Mouse (Mus musculus) adrenal gland, adult 2 months (tissue): ENCODE data around the gene Commd7. TPM values are rescaled to one million over a fixed set of nuclear protein-coding genes. Genes with fewer than 3 reads are reported as not detected.

Source experiments
- DNase-seq: peaks from one replicate; pipeline ENCODE4 v3.0.0; 2021
- polyA plus RNA-seq: library from polyadenylated mRNA; depleted of rRNA; stranded (reverse); fragments of >200 nt; gene quantifications from 2 replicates; pipeline ENCODE4 v1.2.3, GENCODE M21; 2012; rRNA removed
- total RNA-seq, 2 experiments: library from RNA; stranded (reverse); gene quantifications; 2 replicates each; pipeline ENCODE4 v1.2.3; 2021

Gene Commd7
- total and polyA plus RNA-seq, 3 experiments = 28.9 to 37.0 (median 32.3) TPM

- DNase-seq = peak; percentile 85
These were observed 45.9 kb downstream of the Commd7 start for GRCm38 (mm10) chr2:153586515-153587174.

- no peak for DNase-seq
These were observed 46.6 kb downstream of the Commd7 start for GRCm38 (mm10) chr2:153585981-153586380.

- peak; percentile 39 for DNase-seq
These were observed 48.2 kb downstream of the Commd7 start for GRCm38 (mm10) chr2:153584396-153584795.

GRCm38 (mm10) chr2:153583641-153584049 is 48.9 kb downstream of the Commd7 start:
- no peak for DNase-seq

- no peak for DNase-seq
These were observed 49.5 kb downstream of the Commd7 start for GRCm38 (mm10) chr2:153582876-153583585.

DNA sequence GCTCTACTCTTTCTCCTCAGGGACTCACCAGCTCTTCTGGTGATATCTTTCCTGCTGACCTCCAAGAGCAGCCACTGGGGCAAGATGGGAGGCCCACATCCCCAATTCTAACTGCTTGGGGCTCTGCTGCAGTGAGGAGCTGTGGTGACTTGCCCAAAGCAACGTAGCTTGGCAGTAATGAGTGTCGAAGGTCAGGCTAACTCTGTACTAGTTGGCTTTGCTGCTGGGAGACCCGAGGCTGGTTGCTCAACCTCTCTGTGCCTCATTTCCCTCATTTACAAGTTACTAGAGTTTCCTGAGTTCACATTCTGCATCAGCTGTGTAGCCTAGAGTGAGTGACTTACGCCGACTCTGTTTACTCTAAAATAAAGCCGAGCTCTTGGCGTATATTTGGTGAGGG is 51.2 kb downstream of the Commd7 start:
- no peak for DNase-seq

- DNase-seq = no peak
These were observed 52.1 kb downstream of the Commd7 start for GRCm38 (mm10) chr2:153580458-153580985.

DNA sequence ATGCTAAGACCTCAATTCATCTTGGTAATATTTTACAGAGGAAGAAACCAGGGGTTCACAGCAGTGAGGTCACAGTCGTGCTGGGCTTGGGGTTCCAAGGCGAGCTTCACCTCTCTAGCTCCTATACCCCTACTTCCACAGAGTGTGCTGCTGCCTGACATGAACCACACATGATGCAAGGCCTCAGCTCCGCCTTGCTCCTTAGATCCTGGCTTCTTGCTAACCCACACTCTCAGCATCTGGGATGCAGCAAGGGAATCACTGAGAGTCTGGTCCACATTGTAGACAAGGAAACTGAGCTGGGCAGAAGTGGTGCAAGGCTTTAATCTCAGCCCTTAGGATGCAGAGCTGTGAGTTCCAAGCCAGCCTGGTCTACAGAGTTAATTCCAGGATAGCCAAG is 52.5 kb downstream of the Commd7 start:
- DNase-seq = no peak

DNA sequence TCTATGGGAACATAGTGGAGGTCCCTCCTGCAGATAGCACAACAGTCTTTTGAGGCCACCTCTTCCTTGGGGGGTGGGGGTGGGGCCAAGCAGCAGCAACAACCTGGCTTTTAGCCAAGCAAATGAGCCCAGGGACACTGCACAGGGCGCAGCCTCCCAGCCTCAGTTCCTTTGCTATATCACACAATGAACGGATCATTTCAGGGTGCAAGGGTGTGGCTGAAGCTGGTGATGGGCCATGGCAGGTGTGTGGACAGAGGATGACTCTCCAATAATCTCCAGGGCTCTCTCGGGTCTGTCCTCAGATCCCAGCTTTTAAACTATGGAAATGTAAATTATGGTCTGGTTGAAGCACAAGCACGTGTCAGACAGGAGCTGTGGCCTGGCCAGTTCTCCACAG is 55.5 kb downstream of the Commd7 start:
- DNase-seq = no peak

GRCm38 (mm10) chr2:153576150-153576549 is 56.4 kb downstream of the Commd7 start:
- DNase-seq = no peak

DNA sequence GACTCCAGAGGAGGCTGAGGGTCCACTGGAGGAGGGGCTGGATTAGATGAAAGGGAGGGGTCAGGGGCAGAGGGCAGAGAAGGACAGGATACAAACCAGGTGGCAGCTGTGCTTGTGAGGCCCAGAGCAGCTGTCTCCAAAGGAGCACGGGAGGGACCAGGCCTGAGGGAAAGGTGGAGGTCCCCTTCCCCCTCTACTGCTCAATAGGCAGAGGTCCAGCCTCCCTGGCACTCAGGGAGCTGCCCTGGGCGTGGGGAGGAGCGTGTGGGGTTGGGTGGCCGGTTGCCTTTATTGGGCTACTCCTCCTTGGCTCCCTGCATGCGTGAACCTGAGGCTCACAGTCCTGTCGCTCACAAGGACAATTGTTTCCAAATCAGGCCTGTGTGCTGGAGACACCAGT is 57.0 kb downstream of the Commd7 start:
- DNase-seq = no peak

DNA sequence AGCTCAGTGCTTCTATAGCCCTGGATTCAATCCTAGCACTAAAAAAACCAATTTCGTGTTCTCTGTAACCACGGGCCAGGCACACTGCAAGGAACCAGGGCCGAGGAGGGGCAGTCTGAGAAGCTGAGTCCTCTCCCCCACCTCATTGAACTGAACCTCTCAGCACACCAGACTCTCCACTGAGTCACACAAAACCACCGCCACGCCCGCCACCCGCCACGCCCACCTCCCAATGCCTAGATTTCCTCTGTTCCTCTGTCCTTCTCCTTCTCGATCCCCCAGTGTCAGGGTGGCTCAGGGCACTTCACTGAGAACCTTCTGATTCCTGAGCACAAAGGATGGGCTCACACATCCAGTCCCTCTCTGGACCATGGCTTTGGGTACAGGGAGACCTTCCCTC is 59.5 kb downstream of the Commd7 start:
- DNase-seq = no peak

GRCm38 (mm10) chr2:153568541-153568940 is 64.0 kb downstream of the Commd7 start:
- no peak for DNase-seq

GRCm38 (mm10) chr2:153568013-153568412 is 64.6 kb downstream of the Commd7 start:
- DNase-seq = no peak

Other genes starting within 250 kb of the Commd7 start
- not detected for gene 4930404H24Rik, start 140.0 kb downstream of the Commd7 start, total RNA-seq
- gene 4930404H24Rik, start 140.0 kb downstream of the Commd7 start, polyA plus RNA-seq = not detected in 2 replicates
- gene Nol4l, start 102.8 kb downstream of the Commd7 start, total RNA-seq = 10 to 100 TPM; 11.5 to 16.4 TPM
- gene Nol4l, start 102.8 kb downstream of the Commd7 start, polyA plus RNA-seq = 6.5 and 9.2 TPM in 2 replicates
- 1 to 10 TPM; 1.4 to 1.9 TPM for gene Dnmt3b, start 16.7 kb upstream of the Commd7 start, total RNA-seq
- gene Dnmt3b, start 16.7 kb upstream of the Commd7 start, polyA plus RNA-seq = 1.2 and 1.7 TPM in 2 replicates
- gene Dnmt3c, start 63.9 kb upstream of the Commd7 start, total RNA-seq = not detected
- 0.06 TPM in 1 of 2 replicates, not detected in the other for gene Dnmt3c, start 63.9 kb upstream of the Commd7 start, polyA plus RNA-seq
- 100 to 1,000 TPM in 1 of 2 experiments, 10 to 100 TPM in 1; 92.7 to 100 TPM for gene Mapre1, start 108.5 kb upstream of the Commd7 start, total RNA-seq
- gene Mapre1, start 108.5 kb upstream of the Commd7 start, polyA plus RNA-seq = 2.4 and 3.0 TPM in 2 replicates
- under 1 TPM in 1 of 2 experiments, not detected in 1; 0.20 TPM for gene Efcab8, start 147.2 kb upstream of the Commd7 start, total RNA-seq
- gene Efcab8, start 147.2 kb upstream of the Commd7 start, polyA plus RNA-seq = 0.46 and 1.6 TPM in 2 replicates
- gene Sun5, start 238.3 kb upstream of the Commd7 start, total RNA-seq = not detected
- not detected in 2 replicates for gene Sun5, start 238.3 kb upstream of the Commd7 start, polyA plus RNA-seq
- under 1 TPM in 1 of 2 experiments, not detected in 1; 0.17 TPM for gene Bpifb2, start 242.3 kb upstream of the Commd7 start, total RNA-seq
- not detected in 2 replicates for gene Bpifb2, start 242.3 kb upstream of the Commd7 start, polyA plus RNA-seq